Mouse (Mus musculus): ENCODE measurements around the gene Fsip1. TPM values are rescaled to one million over a fixed set of nuclear protein-coding genes. Genes with fewer than 3 reads are reported as not detected.

Gene Fsip1
- total and polyA plus RNA-seq, 2 experiments from 2014 or later, result 0.58 to 3.7 TPM

DNA sequence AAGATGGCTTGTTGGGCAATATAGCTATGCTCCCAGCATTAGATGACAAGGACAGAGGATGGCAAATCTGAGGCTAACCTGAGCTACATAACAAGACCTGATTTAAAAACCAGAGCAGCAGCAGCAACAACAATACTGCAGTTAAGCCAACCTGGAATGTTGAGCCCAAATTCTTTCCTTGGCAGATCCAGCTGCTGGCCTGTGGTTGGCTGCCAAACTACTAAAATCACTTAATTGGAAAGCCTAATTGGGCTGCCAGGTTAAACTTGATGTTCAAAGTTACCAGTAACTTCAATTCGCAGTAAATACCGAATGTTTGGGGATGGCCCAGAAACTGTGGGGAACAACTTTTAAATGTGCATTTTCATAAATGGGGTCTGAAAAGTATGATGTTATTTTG lies 74.6 kb downstream of the Fsip1 start:
- ATAC-seq (no peak), DNase-seq (ENCODE audit: low spot score) (no peak)
- H3K27ac ChIP-seq, result no peak overlapping the region
- no peak overlapping the region for H3K4me3 ChIP-seq (ENCODE audit: low read length)
- no peaks in the 10 kb centered on the region for H3K27me3 ChIP-seq (ENCODE audit: insufficient read depth, low read length)
- WGBS, result 76% methylated on average over 2 of the region's 2 CpGs
- H3K9me3 ChIP-seq (ENCODE audit: low read length), result 0 out of 2 replicates have a peak, but pooled peaks cover 2% of the 10 kb centered on the region
- H3K4me2 ChIP-seq (ENCODE audit: low read depth, low read length), result no peak overlapping the region
- no peaks in the 10 kb centered on the region for H3K36me3 ChIP-seq (ENCODE audit: insufficient read depth, low read length)
- no peak overlapping the region for H3K9ac ChIP-seq (replicated peaks; ENCODE audit: low read length)
- H3K4me1 ChIP-seq (ENCODE audit: insufficient read depth, low read length), result no peaks in the 10 kb centered on the region
- TF ChIP-seq CTCF (IDR thresholded peaks at IDR 0.05; ENCODE audit: low read depth), result no peak

DNA sequence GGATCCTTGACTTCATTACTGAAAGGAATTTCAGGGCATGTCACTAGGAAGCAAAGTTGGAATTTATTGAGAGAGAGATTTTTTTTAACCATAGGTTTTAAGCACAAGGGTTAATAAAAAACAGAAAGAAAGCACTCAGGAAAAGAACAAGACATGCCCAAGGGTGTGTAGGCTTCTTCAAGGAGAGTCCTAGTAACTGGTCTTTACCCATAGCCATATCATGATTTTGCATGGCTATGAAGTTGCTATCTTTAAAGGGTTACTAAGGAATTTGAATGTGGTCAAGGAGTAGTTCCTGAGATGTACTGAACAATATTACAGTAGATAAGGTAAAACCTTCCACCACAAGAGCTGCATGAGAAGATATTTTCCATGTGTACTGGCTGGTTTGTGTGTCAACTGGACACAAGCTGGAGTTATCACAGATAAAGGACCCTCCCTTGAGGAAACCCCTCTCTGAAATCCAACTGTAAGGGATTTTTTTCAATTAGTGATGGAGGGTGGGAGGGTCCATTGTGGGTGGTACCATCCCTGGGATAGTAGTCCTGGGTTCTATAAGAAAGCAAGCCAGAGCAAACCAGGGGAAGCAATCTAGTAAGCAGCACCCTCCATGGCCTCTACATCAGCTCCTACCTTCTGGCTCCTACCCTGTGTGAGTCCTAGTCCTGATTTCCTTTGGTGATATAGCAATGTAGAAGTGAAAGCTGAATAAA lies 76.7 kb downstream of the Fsip1 start:
- Histone ChIP-seq H3K27me3 (ENCODE audit: insufficient read depth, low read length) (no peaks in the 10 kb centered on the region), H3K4me2 (ENCODE audit: low read depth, low read length) (0 out of 2 replicates have a peak overlapping the region, but pooled peaks have one; percentile 4), H3K9me3 (ENCODE audit: low read length) (no peaks in the 10 kb centered on the region), H3K4me1 (ENCODE audit: insufficient read depth, low read length) (no peaks in the 10 kb centered on the region), H3K36me3 (ENCODE audit: insufficient read depth, low read length) (no peaks in the 10 kb centered on the region), H3K9ac (replicated peaks; ENCODE audit: low read length) (no peak overlapping the region), H3K4me3 (ENCODE audit: low read length) (no peak overlapping the region), H3K27ac (no peak overlapping the region)
- ATAC-seq (no peak), DNase-seq (ENCODE audit: low spot score) (no peak)
- no peak for TF ChIP-seq CTCF (IDR thresholded peaks at IDR 0.05; ENCODE audit: low read depth)

DNA sequence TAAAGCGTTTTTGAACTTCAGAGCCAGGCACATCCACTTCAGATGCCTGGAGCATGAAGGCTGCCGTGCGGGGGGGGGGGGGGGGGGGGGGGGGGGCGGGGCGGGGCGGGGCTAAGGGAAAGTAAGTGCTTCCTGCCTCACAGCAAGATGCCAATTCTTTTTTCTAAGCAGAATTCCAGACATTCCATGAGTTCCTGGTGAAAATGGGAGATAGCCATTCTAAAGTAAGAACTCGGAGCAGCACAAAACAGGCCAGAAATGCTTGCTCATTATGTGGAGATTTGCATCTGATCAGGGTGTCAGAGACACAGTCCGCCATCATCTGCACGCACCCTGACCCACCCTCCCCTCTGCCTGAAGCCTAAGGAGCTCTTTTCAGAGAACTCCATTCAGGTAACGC lies 77.3 kb downstream of the Fsip1 start:
- no peak overlapping the region for H3K9ac ChIP-seq (replicated peaks; ENCODE audit: low read length)
- H3K27ac ChIP-seq, result no peak overlapping the region
- WGBS, result 6% methylated on average over 9 of the region's 10 CpGs
- H3K36me3 ChIP-seq (ENCODE audit: insufficient read depth, low read length), result no peaks in the 10 kb centered on the region
- no peak overlapping the region for H3K4me3 ChIP-seq (ENCODE audit: low read length)
- H3K4me2 ChIP-seq (ENCODE audit: low read depth, low read length), result 0 out of 2 replicates have a peak overlapping the region, but pooled peaks have one; percentile 4
- no peak for DNase-seq (ENCODE audit: low spot score)
- no peaks in the 10 kb centered on the region for H3K4me1 ChIP-seq (ENCODE audit: insufficient read depth, low read length)
- H3K9me3 ChIP-seq (ENCODE audit: low read length), result no peaks in the 10 kb centered on the region
- TF ChIP-seq CTCF (IDR thresholded peaks at IDR 0.05; ENCODE audit: low read depth), result no peak
- no peaks in the 10 kb centered on the region for H3K27me3 ChIP-seq (ENCODE audit: insufficient read depth, low read length)
- ATAC-seq, result no peak

DNA sequence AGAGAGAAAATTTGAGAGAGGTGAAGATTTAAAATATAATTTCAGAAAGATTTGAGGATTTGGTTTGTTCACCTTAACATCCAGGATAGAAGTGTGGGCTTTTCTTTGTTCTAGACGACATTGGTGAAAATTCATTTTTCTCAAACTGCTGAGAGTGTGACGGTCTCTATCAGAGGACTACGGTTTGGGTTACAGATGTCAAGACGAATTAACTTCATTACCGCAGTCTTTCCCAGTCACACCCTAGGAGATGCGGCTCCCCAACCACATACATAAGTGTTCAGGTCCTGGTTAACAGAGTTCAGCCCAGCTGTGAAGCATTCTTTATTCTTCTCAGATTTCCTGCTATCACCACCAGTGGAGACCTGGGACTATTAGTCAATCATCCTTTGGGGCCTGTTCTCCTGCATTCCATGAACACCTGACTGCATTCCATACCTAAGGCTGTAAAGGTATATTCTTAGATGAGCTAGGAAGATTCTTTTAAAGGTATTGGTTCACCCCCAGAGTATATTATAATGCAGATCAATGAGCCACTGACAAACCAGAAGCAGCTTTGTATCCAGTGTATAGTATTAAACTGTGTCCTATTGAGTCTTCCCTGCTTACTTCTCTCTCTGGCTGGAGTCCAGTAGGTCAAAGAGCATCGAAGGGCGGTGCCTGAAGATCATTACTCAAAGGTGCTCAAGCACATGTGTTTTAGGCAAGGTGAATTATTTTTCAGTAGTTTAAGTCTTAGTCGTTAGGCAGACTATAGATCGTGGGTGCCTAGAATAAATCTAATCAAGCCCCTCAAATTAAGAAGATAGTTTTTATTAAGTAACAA lies 82.0 kb downstream of the Fsip1 start:
- no peak for TF ChIP-seq CTCF (IDR thresholded peaks at IDR 0.05; ENCODE audit: low read depth)

DNA sequence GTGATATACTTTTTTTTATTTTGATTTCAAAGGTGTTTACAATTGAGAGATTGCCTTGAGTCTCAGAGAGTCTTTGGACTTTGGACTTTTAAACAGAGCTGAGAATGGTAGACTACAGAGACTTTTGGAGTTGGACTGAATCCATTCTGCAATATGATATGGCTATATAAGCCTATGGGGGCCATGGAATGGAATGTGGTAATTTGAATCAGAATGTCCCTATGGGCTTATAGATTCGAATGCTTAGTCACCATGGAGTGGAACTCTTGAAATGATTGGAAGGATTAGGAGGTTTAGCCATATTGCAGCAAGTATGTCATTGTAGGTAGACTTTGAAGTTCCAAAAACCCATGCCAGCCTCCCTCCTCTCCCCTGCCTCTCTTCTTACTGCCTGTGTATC lies 88.5 kb downstream of the Fsip1 start:
- DNase-seq (ENCODE audit: low spot score), result no peak
- ATAC-seq, result no peak
- Histone ChIP-seq H3K4me2 (ENCODE audit: low read depth, low read length) (no peak overlapping the region), H3K4me3 (ENCODE audit: low read length) (no peak overlapping the region), H3K27ac (no peak overlapping the region), H3K4me1 (ENCODE audit: insufficient read depth, low read length) (no peaks in the 10 kb centered on the region), H3K27me3 (ENCODE audit: insufficient read depth, low read length) (no peaks in the 10 kb centered on the region), H3K9me3 (ENCODE audit: low read length) (no peaks in the 10 kb centered on the region), H3K36me3 (ENCODE audit: insufficient read depth, low read length) (no peaks in the 10 kb centered on the region), H3K9ac (replicated peaks; ENCODE audit: low read length) (no peak overlapping the region)
- 55% methylated on average over 1 of the region's 1 CpGs for WGBS
- no peak for TF ChIP-seq CTCF (IDR thresholded peaks at IDR 0.05; ENCODE audit: low read depth)

More for the DNA sequence above, 82.0 kb downstream of the Fsip1 start:
- no peak overlapping the region for H3K27ac ChIP-seq
- no peaks in the 10 kb centered on the region for H3K9me3 ChIP-seq (ENCODE audit: low read length)
- no peak overlapping the region for H3K4me3 ChIP-seq (ENCODE audit: low read length)
- no peak for ATAC-seq
- no peak overlapping the region for H3K4me2 ChIP-seq (ENCODE audit: low read depth, low read length)
- no peak overlapping the region for H3K9ac ChIP-seq (replicated peaks; ENCODE audit: low read length)
- H3K36me3 ChIP-seq (ENCODE audit: insufficient read depth, low read length), result no peaks in the 10 kb centered on the region
- 81% methylated on average over 10 of the region's 10 CpGs for WGBS
- no peaks in the 10 kb centered on the region for H3K4me1 ChIP-seq (ENCODE audit: insufficient read depth, low read length)
- H3K27me3 ChIP-seq (ENCODE audit: insufficient read depth, low read length), result no peaks in the 10 kb centered on the region
- no peak for DNase-seq (ENCODE audit: low spot score)

- no peak overlapping the region for H3K4me3 ChIP-seq (ENCODE audit: low read length)
- H3K9me3 ChIP-seq (ENCODE audit: low read length), result no peaks in the 10 kb centered on the region
- H3K4me2 ChIP-seq (ENCODE audit: low read depth, low read length), result no peak overlapping the region
- no peak for TF ChIP-seq CTCF (IDR thresholded peaks at IDR 0.05; ENCODE audit: low read depth)
- H3K9ac ChIP-seq (replicated peaks; ENCODE audit: low read length), result no peak overlapping the region
- H3K27ac ChIP-seq, result no peak overlapping the region
- WGBS, result 39% methylated on average over 4 of the region's 4 CpGs
- ATAC-seq, result no peak
- no peaks in the 10 kb centered on the region for H3K4me1 ChIP-seq (ENCODE audit: insufficient read depth, low read length)
- no peaks in the 10 kb centered on the region for H3K27me3 ChIP-seq (ENCODE audit: insufficient read depth, low read length)
- no peaks in the 10 kb centered on the region for H3K36me3 ChIP-seq (ENCODE audit: insufficient read depth, low read length)
- no peak for DNase-seq (ENCODE audit: low spot score)
These were observed 89.0 kb downstream of the Fsip1 start for GRCm38 (mm10) chr2:118167731-118168130.
